Mouse (Mus musculus) B cell, adult 2 months (primary cell): ENCODE results near the gene Kpna3.
A peak's percentile ranks its signal among the peaks of the same experiment; 100 is the strongest.

Experiments used
- DNase-seq, 2 experiments: peaks; one replicate each; pipeline ENCODE4 v3.0.0; 2022

The Kpna3 gene

DNA sequence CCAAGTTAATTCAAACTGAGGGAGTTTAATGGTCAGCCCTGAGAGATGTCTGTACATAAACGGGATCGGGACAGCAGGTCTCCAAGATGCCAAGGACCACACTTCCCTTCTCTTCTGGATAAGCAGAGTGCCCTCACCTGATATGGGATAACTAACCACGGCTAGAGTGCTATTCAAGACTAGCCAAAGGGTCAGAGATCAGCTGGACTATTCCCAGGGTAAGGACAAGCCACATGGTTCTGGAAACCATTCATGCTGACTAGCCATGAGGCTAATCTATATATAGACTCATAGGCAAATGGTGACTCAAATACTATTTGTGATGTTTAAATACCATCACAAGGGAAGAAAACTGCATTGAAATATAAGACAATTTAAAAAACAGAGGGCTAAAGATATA, 49.1 kb downstream of the Kpna3 start:
- DNase-seq: no peak

DNA sequence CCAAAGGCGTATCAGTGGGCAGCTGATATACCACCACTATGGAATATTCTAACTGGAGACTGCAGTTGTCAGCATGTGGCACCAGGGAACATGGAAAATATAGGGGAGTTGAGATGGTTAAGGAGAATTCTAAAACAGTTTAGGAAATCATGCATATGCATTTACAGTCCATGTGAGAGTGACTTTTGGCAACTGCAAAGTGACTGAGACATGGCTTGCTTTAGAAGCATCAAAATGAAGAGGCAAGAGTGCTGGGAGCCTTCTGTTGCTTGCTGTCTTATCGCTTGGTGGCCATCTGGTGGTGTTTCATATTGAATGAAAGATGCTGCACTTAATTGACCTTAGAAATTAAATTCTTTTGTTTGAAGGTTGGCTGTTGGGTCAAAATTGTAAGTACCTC, 72.4 kb downstream of the Kpna3 start:
- no peak for DNase-seq

DNA sequence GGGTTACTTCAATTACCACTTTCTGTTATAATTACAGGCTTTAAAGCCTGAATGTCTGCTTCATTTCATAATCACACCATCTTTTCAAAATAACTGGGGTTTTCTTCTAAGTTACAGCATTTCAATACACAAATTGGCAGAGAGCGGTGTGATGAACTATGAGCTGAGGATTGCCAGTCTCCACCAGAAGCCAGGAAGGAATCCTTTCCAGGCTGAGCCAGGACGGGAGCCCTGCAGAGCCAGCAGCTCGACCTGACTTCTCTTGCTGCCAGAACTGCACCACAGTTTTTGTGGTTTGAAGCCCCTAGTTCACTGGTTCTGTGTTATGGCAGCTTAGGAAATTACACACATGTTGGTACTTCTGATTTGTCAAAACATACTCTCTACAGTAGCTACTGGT, 75.0 kb downstream of the Kpna3 start:
- DNase-seq: no peak

DNA sequence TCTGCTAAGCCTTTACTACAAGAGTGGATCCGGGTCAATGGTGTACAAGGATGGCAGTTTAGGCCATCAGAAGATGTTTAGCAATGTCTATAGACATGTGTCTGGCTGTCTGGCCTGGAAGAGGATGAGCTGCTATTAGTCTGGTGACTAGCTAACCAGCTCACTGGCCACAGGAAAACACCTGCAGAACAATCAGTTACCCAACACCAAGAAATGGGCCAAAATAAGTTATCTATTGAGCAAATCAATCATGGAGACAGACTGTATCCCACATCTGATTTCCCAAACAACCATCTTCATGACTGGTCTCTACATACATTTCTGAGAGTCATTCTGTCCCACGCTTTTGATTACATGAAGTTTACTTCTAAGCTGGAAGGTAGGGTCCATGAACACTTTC, 75.9 kb downstream of the Kpna3 start:
- DNase-seq: no peak

DNA sequence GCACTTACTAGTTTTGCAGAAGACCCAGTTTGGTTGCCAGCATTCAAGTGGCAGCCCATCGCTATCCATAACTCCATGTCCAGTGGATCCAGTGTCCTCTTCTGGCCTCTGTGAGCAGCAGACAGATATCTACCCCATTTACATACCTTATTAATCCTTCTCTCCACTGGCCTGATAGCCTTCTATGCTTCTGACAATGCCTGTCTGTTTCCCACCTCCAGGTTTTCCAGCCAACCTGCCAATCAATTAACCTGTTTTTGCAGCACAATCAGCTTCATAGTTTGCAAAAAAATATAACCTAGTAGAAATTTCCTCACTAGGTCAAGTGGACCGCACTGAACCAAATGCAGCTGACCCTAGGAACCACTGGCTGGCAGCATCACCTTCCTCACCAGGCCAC, 77.4 kb downstream of the Kpna3 start:
- DNase-seq: no peak

- no peak for DNase-seq
Measured at GRCm38 (mm10) chr14:61360981-61361511, 78.6 kb downstream of the Kpna3 start.

GRCm38 (mm10) chr14:61360131-61360980, 79.3 kb downstream of the Kpna3 start, which contains the start of gene Ebpl:
TSS of gene Ebpl (minus strand) at chr14:61360439.
- DNase-seq: peak; percentile 90 to 91

- no peak for DNase-seq
Measured at GRCm38 (mm10) chr14:61354251-61355235, 85.1 kb downstream of the Kpna3 start.

GRCm38 (mm10) chr14:61350808-61351207, 88.9 kb downstream of the Kpna3 start:
- no peak for DNase-seq

GRCm38 (mm10) chr14:61349876-61350275, 89.8 kb downstream of the Kpna3 start:
- DNase-seq: no peak

- DNase-seq: no peak
Measured at GRCm38 (mm10) chr14:61346827-61347698, 92.6 kb downstream of the Kpna3 start.

DNA sequence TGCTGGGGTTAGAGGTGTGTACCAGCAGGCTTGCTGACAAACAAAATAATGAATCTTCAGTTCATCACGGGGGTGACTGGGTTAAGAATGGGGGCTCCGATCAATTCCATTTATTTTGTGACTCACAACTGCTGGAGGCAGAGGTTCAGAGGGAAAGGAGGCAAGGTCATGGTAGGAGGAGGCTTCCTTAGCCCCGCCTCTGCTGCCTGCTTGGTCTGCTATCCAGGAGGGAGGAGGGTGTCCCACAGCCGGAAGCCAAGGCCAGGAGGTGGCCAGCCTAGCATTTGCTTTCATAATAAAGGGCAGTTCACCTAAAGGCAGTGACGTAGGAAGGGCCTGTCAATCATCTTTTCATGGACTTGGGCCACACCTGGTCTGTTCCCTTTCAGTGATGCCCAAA, 95.1 kb downstream of the Kpna3 start:
- no peak for DNase-seq

DNA sequence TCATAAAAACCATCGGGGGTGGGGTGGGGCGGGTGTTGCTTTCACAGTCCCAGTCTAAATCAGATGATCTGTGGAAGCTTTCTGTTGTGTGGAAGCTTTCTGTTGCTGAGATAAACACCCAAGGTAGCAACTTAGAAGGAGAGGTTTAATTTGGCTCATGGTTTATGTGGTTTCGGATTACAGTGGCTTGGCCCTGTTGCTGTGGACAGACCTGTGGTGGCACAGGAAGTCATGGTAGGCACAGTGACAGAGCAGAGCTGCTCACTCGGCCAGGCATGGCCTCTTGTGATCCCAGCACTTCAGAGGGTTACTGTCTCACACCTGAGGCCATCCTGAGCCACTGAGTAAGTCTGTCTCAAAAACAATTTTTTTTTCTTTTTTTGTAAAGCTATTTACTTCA, 100.3 kb downstream of the Kpna3 start:
- no peak for DNase-seq

DNA sequence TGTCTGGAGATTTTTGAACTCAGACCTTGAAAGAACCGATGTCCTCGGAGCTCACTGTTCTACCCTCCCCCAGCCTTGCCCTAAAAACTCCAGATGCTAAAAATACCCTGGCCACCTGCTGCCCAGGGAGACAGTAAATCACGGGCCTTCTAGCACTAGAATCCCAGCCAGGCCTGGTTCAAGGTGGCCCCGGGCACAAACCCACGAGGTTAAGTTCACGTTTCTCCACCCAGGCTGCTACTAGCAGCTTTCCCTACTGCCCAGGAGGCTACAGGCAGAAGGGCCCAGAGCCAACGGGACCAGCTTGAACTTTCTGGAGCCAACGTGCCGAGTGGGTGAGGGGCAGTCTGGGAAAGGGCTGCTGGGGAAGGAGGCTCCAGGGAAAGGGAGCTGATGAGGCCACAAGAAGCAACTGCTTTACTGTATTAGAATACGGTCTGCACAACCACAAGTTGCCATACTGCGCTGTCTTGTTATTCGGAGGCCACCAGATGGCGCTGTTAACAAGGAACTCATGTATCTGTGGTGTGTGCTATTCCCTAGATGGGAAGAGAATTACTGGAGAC, 108.6 kb downstream of the Kpna3 start:
- DNase-seq: peak; percentile 81 to 82

- DNase-seq: no peak
Measured at GRCm38 (mm10) chr14:61330591-61330990, 109.1 kb downstream of the Kpna3 start.

DNA sequence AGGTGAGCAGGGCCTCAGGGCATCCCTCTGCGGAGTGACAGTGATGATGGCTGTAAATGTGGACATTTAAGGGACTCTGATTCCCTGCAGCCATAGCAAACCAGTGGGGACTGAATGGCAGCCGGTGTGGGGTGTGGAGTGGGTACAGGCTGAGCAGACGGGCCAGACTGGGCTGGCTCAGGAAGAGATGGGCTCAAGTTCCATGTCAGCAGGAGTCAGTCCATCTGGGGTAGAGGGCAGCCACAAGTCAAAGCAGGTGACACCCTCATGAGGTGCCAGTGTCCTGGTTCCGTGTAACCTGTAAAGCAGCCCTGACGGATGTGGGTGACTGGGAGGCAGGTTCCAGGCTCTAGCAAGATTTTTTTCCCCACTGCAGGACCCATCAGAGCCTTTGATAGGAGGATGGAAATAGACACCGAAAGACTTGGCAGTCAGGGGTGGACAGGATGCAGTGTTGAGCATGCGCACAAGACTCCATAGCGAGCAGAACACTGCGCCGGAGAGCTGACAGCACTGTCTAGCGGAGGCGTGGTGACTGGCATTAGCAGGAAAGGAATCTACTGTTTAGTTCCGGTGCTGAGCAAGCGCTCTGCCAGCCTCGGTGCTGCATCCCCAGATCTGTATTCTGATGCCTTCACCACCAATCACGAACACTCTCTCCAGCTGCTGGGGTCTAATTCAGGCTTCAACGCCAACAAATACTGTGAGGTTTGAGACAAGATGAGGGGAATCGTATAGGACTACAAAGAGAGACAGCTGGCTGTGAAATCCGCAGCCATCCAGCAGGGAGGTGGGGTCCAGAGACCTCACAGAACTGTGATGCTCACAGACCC, 111.8 kb downstream of the Kpna3 start:
- peak; percentile 50 to 55 for DNase-seq

- peak; percentile 4 to 16 for DNase-seq
Measured at GRCm38 (mm10) chr14:61327007-61327406, 112.7 kb downstream of the Kpna3 start.

DNA sequence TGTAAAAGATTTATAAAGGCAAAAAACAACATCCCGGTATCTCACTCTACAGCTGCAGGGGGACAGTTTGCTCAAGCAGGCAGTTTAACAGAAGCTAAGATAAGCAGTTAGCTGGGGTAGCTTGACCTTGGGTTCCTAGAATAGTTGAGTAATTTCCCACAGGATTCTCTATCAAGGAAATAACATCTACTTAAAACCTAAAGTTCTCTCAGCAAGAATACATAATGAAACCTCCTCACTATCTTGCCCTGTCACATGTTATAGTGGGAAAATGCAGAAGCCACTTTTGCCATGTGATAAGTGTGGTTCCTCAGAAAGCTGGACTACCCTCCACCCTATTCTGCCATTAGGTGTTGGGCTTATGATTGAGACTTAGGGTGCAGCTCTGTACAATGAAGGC, 116.9 kb downstream of the Kpna3 start:
- DNase-seq: no peak

- no peak for DNase-seq
Measured at GRCm38 (mm10) chr14:61321200-61321599, 118.5 kb downstream of the Kpna3 start.

GRCm38 (mm10) chr14:61320765-61321164, 118.9 kb downstream of the Kpna3 start:
- no peak for DNase-seq

- DNase-seq: peak; percentile 57 to 63
Measured at GRCm38 (mm10) chr14:61316861-61317260, 122.8 kb downstream of the Kpna3 start.
